Mouse (Mus musculus) forebrain, postnatal 0 days (tissue): ENCODE data around the gene Ccdc155. TPM values are rescaled to one million over a fixed set of nuclear protein-coding genes. Genes with fewer than 3 reads are reported as not detected.
A peak's percentile ranks its signal among the peaks of the same experiment; 100 is the strongest.

Experiments used
- ATAC-seq: fragments of 200-750 bp; cut with Nextera tagmentation; 2 replicates; pipeline ENCODE4 v1.8.0; 2017; ENCODE audit warnings: mild to moderate bottlenecking, moderate library complexity
- DNase-seq: peaks from one replicate; pipeline ENCODE4 v3.0.0-alpha.2; 2015
- H3K27ac ChIP-seq: fragments of 300-500 bp; sonication (generic); 2 replicates; pipeline ENCODE4 v1.5.1; 2014; ENCODE audit warnings: low read depth, mild to moderate bottlenecking, antibody characterized with exemption, low read length, moderate library complexity, mixed read lengths
- H3K27me3 ChIP-seq: fragments of 300-500 bp; sonication (generic); 2 replicates; pipeline ENCODE4 v1.6.1; 2014; ENCODE audit warnings: mild to moderate bottlenecking, low read length, mixed read lengths; ENCODE audit not compliant: insufficient read depth
- H3K36me3 ChIP-seq: fragments of 300-500 bp; sonication (generic); 2 replicates; pipeline ENCODE4 v1.6.1; 2014; ENCODE audit warnings: mild to moderate bottlenecking, moderate library complexity; ENCODE audit not compliant: insufficient read depth
- H3K4me1 ChIP-seq: fragments of 300-500 bp; sonication (generic); 2 replicates; pipeline ENCODE4 v1.6.1; 2014; ENCODE audit warnings: antibody characterized with exemption; ENCODE audit not compliant: insufficient read depth
- H3K4me2 ChIP-seq: fragments of 300-500 bp; sonication (generic); 2 replicates; pipeline ENCODE4 v1.6.1; 2014; ENCODE audit warnings: low read depth, mild to moderate bottlenecking, moderate library complexity
- H3K4me3 ChIP-seq: fragments of 300-500 bp; sonication (generic); 2 replicates; pipeline ENCODE4 v1.5.1; 2014; ENCODE audit warnings: low read depth, low read length, mixed read lengths
- H3K9ac ChIP-seq: fragments of 300-500 bp; sonication (generic); 2 replicates; pipeline ENCODE4 v1.6.1; 2014; ENCODE audit warnings: mild to moderate bottlenecking
- H3K9me3 ChIP-seq: fragments of 300-500 bp; sonication (generic); 2 replicates; pipeline ENCODE4 v1.6.1; 2016; ENCODE audit warnings: low read length
- CTCF ChIP-seq: sonication (generic); IDR thresholded peaks from 2 replicates; pipeline ENCODE4 v1.5.1; 2016; ENCODE audit warnings: antibody characterized with exemption, control low read depth, low read depth
- WGBS: fragments of 180-500 bp; shearing (Covaris S2); extraction: QIAGEN DNeasy Blood & Tissue Kit; methylation state at CpG from one replicate; pipeline ENCODE4 v1.1.7; 2014; 5-methylcytosine and 5-hydroxymethylcytosine counted together
- polyA plus RNA-seq: library from polyadenylated mRNA; unstranded; fragments of >200 nt; fragmentation: Nextera tagmentation; extraction: Ambion mirVana; gene quantifications from 2 replicates; pipeline ENCODE4 v1.2.1, GENCODE M21; 2015
- total RNA-seq: library from RNA; depleted of rRNA; stranded (reverse); fragments of >200 nt; gene quantifications from 2 replicates; pipeline ENCODE4 v1.2.3, GENCODE M21; 2014; rRNA removed

The Ccdc155 gene
- total RNA-seq (0.14 and 0.46 TPM in 2 replicates), polyA plus RNA-seq (0.35 and 0.97 TPM in 2 replicates)

DNA sequence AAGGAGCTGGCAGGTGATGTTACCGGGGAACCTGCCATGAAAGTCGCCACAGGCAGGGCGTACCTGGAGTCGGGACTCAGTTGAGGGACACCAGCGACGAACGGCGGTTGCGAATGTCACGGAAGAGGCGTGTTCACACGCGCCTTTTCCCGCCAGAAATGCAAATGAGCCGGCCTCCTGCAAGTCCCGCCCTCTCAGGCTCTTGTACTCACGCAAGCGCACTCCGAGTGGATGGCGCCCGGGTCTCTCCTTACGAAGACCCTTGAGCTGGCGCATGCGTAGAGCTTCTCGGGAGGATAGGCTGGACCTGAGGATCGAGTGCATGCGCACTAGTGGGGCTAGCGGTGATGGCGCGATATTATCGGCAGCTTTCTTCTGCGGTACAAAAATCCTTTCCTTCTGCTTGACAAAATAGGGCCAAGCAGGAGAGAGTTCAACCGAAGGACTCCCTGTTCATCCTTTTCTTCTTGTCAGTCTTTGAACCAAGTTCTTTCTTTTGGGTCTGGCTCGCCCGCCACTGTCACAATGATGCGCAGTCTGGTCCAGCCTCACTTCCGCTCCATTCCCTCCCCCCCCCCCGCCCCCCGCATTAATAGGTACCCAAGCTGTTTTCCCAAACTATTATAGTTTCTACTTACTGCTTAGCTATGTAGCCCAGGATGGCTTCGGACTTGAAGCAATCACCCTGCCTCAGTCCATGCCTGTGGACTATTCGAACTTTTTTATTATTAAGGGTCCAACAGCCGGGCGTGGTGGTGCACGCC, at the start of gene Ccdc155:
Ccdc155 (minus strand) TSS at position 513 of the 764 bp plus-strand sequence.
- peak; percentile 99 for ATAC-seq
- no peaks in the 10 kb centered on the region for H3K9me3 ChIP-seq
- DNase-seq = peak; percentile 98
- peak within 1 kb of the TSS; percentile 57 for H3K4me2 ChIP-seq
- H3K4me1 ChIP-seq = no peaks in the 10 kb centered on the region
- peak within 1 kb of the TSS; percentile 43 for H3K4me3 ChIP-seq
- WGBS = 8% methylated on average over 44 of the region's 44 CpGs
- no peaks in the 10 kb centered on the region for H3K36me3 ChIP-seq
- H3K9ac ChIP-seq = peak within 1 kb of the TSS; percentile 45
- no peaks in the 10 kb centered on the region for H3K27me3 ChIP-seq
- 0 out of 2 replicates have a peak, but pooled peaks have one; percentile 1 for TF ChIP-seq CTCF
- H3K27ac ChIP-seq = peak within 1 kb of the TSS; percentile 69

GRCm38 (mm10) chr7:45253806-45254205, 49.1 kb upstream of the Ccdc155 start:
- no peaks in the 10 kb centered on the region for H3K36me3 ChIP-seq
- no peaks in the 10 kb centered on the region for H3K4me1 ChIP-seq
- DNase-seq (no peak), ATAC-seq (no peak)
- no peak overlapping the region for H3K27ac ChIP-seq
- no peaks in the 10 kb centered on the region for H3K9me3 ChIP-seq
- no peak overlapping the region for H3K4me2 ChIP-seq
- no peak for TF ChIP-seq CTCF
- no peak overlapping the region for H3K9ac ChIP-seq
- H3K27me3 ChIP-seq = no peaks in the 10 kb centered on the region
- 89% methylated on average over 8 of the region's 8 CpGs for WGBS
- no peak overlapping the region for H3K4me3 ChIP-seq

DNA sequence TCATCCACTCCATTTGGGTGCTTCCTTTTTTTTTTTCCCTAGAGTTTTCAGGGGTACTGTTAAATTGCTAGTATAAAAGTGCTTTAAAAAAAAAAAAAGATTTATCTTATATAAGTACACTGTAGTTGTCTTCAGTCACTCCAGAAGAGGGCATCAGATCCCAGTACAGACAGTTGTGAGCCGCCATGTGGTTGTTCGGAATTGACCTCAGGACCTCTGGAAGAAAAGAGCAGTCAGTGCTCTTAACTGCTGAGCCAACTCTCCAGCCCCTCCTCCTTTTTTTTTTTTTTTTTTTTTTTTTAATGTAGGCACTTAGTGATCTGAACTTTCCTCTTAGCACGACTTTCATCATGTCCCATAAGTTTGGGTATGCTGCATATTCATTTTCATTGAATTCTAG, 43.0 kb upstream of the Ccdc155 start:
- Histone ChIP-seq H3K4me2 (no peak overlapping the region), H3K36me3 (no peaks in the 10 kb centered on the region), H3K9me3 (no peaks in the 10 kb centered on the region), H3K4me3 (no peak overlapping the region), H3K27me3 (no peaks in the 10 kb centered on the region), H3K4me1 (no peaks in the 10 kb centered on the region), H3K27ac (no peak overlapping the region), H3K9ac (no peak overlapping the region)
- WGBS = 51% methylated on average over 3 of the region's 3 CpGs
- ATAC-seq (no peak), DNase-seq (no peak)
- TF ChIP-seq CTCF = 0 out of 2 replicates have a peak, but pooled peaks have one; percentile 8

DNA sequence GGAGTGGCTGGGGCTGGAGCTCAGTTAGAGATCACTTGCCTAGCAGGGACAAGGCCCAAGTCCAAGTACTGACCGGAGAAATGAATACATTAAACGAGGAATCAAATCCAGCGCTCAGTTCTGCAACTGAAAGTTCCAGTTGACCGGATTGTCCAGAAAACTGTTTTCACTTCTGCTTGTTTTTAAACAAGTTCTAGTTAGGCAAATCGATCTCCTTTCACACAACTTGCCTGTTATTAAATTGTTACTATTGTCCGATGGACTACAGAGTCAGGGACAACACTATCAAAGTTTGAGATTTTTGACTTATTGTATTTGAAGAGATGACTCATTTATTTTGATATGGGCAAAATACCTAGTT, 36.7 kb upstream of the Ccdc155 start:
- peak overlapping the region; percentile 47; the same call in 1 of the 2 replicates for H3K9ac ChIP-seq
- WGBS = 82% methylated on average over 6 of the region's 6 CpGs
- no peaks in the 10 kb centered on the region for H3K27me3 ChIP-seq
- H3K9me3 ChIP-seq = no peaks in the 10 kb centered on the region
- H3K4me3 ChIP-seq = peak overlapping the region; percentile 35
- H3K36me3 ChIP-seq = no peaks in the 10 kb centered on the region
- ATAC-seq = no peak
- no peak overlapping the region for H3K27ac ChIP-seq
- H3K4me2 ChIP-seq = peak overlapping the region; percentile 59
- TF ChIP-seq CTCF = no peak
- 0 out of 2 replicates have a peak, but pooled peaks cover 2% of the 10 kb centered on the region for H3K4me1 ChIP-seq
- no peak for DNase-seq

GRCm38 (mm10) chr7:45240633-45241388, 36.1 kb upstream of the Ccdc155 start, which contains the start of gene Slc6a16:
Gene Slc6a16, plus strand, starts transcription at chr7:45241085.
- peak; percentile 92 for ATAC-seq

GRCm38 (mm10) chr7:45240109-45240508, 35.4 kb upstream of the Ccdc155 start:
- 64% methylated on average over 7 of the region's 7 CpGs for WGBS
- H3K36me3 ChIP-seq = no peaks in the 10 kb centered on the region
- no peak for TF ChIP-seq CTCF
- H3K9ac ChIP-seq = no peak overlapping the region
- H3K27ac ChIP-seq = no peak overlapping the region
- peak overlapping the region; percentile 59; the same call in 1 of the 2 replicates for H3K4me2 ChIP-seq
- 0 out of 2 replicates have a peak, but pooled peaks cover 2% of the 10 kb centered on the region for H3K4me1 ChIP-seq
- H3K4me3 ChIP-seq = no peak overlapping the region
- no peaks in the 10 kb centered on the region for H3K27me3 ChIP-seq
- ATAC-seq (no peak), DNase-seq (no peak)
- no peaks in the 10 kb centered on the region for H3K9me3 ChIP-seq

More at GRCm38 (mm10) chr7:45240633-45241388, 36.1 kb upstream of the Ccdc155 start, which contains the start of gene Slc6a16:
- H3K4me2 ChIP-seq = peak within 1 kb of the TSS; percentile 59
- no peak within 1 kb of the TSS for H3K27ac ChIP-seq
- peak; percentile 87 for DNase-seq
- H3K9ac ChIP-seq = peak within 1 kb of the TSS; percentile 47
- H3K36me3 ChIP-seq = no peaks in the 10 kb centered on the region
- H3K9me3 ChIP-seq = no peaks in the 10 kb centered on the region
- H3K4me3 ChIP-seq = peak within 1 kb of the TSS; percentile 35
- H3K4me1 ChIP-seq = 0 out of 2 replicates have a peak, but pooled peaks cover 2% of the 10 kb centered on the region
- H3K27me3 ChIP-seq = no peaks in the 10 kb centered on the region
- WGBS = 11% methylated on average over 51 of the region's 53 CpGs
- TF ChIP-seq CTCF = no peak
